Mouse (Mus musculus) mouse embryonic stem cell (cell line): Measurements from ENCODE around the gene Satb2.

ENCODE experiments used
- in situ Hi-C, 2 experiments: fragments of 300-500 bp; cut with MboI; formaldehyde crosslinking; loops; 1 replicate in 1 of 2; 3 replicates in 1 of 2; pipeline ENCODE4 v1.14.3; 2019 to 2020; ENCODE audit warnings: low sequenced_read_pairs in 2 of 2, low pct_unique_long_range_greater_than_20kb in 1 of 2, mixed read lengths in 1 of 2; ENCODE audit not compliant: unreplicated experiment in 1 of 2

Gene Satb2

GRCm38 (mm10) chr1:56953538-56953937, 24.9 kb downstream of the Satb2 start:
- in situ Hi-C loops: no loop called here

DNA sequence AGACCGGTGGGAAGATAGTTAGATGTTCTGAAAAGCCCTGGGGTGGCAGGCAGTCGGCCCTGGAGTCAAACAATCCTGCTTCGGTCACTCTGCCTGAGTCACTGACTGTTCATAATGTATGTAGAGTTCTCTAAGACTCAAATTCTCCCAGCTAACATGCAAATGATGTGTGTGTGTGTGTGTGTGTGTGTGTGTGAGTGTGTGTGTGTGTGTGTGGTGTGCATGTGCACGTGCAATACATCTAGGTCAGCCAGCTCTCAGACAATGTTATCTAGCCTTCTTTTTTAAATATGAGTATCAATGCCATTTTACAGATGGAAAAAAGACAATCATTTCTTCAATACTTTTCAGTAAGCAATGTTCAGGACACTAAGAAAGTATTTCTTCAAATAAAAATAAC, 26.5 kb downstream of the Satb2 start:
- in situ Hi-C loops: no loop called here

DNA sequence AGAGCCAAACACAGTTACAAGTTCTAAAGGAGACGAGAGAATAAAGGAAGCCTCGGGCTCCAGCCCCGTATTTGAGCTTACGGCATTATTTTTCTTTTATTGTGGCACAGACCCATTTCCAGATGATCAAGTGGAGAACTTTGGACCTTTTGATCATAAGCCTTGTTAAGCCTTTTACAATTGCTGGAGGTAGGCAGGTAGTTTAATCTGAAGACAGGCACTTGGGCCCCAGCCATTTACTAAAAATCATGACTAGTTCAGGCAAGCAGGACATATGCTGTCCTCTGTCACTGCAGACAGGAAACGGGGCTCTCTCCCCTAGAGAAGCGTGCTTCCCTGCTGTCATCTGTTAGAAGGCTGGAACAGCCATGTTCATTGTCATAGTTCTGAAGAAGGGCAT, 26.9 kb downstream of the Satb2 start:
- in situ Hi-C loops: no loop called here

DNA sequence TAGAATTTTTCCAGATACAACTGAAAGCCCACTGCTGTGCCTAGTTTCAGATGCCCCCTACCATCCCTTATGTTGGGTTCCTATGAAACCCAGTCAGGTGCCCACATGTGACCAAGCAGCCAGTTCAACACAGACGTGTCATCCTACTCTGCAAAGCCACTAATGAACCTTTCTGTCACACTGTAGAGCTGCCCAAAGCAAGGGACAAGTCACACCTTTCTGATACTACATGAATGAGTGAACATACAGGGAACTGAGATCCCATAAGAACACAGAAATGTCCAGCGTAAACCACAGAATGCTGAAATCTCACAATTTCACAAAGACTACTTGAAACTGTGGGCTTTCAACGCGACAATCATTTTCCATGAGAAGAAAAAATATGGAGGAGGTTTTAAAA, 39.0 kb downstream of the Satb2 start:
- in situ Hi-C loops: no loop called here

DNA sequence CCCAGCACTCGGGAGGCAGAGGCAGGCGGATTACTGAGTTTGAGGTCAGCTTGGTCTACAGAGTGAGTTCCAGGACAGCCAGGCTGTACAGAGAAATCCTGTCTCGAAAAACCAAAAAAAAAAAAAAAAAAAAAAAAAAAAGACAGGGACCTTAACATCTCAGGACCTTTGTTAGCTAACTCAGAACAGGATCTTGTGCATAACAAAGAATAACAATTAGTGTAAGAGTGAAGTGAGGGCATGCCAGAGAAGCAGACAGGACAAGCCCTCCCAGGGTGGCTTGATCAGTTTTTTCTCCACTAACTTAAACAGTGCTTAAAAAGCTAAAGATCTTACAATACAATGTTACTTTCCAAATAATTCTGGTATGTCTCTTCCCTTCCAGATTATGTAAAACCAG, 40.0 kb downstream of the Satb2 start:
- in situ Hi-C loops: no loop called here

- in situ Hi-C loops: no loop called here
Observed at GRCm38 (mm10) chr1:56936554-56936953, 41.9 kb downstream of the Satb2 start.

GRCm38 (mm10) chr1:56933821-56934220, 44.6 kb downstream of the Satb2 start:
- in situ Hi-C loops: no loop called here

DNA sequence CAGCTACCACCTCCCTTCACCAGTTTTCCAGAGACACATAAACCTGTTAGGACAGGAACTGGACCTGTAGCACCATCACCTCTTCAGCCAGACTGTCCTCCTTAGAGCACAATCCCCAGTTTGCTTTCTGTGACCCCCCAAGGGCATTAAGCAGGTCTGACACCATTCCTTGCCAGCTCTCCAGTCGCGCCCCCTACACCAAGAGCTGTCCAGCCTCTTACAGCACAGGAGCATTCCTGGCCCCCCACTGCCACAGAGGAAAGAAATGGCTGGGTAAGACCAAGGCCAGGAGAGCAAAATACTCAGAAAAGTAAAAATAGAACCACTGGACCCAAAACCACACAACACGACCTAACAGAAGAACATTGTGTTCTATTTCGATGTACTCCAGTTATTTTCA, 48.4 kb downstream of the Satb2 start:
- in situ Hi-C loops: no loop called here

DNA sequence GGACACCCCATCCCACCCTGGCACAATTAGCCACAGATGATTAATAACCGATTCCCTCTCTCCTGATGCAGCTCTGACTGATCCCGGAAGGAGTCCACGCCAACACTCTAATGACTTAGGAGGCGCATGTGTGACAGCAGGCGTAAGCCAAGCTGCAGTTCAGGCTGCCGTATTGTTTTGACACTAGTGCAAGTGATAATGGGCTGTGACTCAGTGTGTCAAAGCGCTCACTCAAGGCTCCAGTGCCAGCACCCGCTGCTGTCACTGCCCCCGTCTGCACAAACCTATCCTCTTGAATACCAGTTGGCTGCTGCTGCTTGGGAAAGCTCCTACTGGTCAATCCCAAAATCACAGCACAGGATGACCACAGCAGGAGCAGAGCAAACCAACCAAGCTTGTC, 49.7 kb downstream of the Satb2 start:
- in situ Hi-C loops: no loop called here

DNA sequence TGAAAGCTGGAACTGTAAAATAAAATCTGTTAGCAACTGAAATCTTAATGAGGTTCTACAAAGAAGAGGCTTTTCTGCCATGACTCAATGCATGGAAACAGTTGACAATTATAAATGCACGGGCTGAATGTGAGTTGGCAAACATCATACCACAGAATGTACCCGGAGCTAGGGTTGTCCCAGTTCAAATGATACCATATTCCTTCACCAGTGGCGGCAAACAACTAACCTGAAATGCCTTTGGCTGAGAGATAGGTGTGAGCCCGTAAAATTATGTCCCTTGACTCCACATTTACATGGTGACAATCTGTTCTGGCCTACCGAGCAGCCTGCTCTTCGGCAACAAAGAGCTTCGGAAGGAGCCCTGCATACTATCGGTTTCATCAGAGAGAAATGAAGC, 58.0 kb downstream of the Satb2 start:
- in situ Hi-C loops: no loop called here

- in situ Hi-C loops: no loop called here
Observed at GRCm38 (mm10) chr1:56914279-56914678, 64.2 kb downstream of the Satb2 start.

DNA sequence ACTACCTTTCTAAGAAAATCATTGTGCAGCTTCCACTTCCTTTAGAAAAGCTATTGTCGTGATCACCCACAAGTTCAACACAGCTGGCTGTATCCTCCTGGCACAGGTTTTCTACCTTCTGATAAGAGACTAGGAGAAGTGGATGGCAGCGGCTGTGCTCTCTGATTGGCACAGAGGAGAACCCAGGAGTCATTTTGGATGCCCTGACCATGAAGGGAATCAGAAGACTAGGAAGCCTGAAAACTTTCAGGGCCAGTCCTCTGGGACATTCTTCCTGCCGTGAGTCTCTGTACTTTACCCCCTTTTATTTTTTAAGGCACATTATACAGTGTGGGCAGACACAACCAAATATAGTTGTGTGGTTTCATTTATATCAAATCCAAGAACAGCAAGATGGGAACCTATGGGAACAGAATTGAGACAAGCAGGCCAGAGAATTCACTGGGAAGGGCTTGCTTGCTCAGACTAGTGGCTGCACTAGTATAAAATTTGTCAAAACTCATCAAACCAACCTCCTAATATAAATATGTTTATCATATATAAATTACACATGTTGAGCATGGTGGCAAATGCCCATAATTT, 77.7 kb downstream of the Satb2 start:
- in situ Hi-C loops: no loop called here

DNA sequence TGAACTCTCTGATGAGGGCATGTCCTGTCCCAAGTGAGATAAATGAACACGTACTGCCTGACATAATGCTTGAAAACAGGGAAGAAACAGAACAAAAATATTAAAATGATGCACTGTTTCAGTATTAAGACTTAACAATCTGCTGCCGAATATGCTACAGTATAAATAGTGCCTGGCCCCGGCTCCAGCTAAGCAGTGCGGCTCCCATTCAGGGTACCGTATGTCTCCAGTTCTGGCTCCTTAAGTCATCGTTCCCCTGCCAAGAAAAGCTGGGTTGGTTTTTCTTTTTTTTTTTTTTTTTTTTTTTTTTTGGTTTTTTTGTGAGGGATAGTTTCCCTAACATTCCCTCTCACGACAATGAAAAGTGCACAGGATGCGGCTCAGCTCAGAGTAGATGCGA, 78.3 kb downstream of the Satb2 start:
- in situ Hi-C loops: no loop called here

DNA sequence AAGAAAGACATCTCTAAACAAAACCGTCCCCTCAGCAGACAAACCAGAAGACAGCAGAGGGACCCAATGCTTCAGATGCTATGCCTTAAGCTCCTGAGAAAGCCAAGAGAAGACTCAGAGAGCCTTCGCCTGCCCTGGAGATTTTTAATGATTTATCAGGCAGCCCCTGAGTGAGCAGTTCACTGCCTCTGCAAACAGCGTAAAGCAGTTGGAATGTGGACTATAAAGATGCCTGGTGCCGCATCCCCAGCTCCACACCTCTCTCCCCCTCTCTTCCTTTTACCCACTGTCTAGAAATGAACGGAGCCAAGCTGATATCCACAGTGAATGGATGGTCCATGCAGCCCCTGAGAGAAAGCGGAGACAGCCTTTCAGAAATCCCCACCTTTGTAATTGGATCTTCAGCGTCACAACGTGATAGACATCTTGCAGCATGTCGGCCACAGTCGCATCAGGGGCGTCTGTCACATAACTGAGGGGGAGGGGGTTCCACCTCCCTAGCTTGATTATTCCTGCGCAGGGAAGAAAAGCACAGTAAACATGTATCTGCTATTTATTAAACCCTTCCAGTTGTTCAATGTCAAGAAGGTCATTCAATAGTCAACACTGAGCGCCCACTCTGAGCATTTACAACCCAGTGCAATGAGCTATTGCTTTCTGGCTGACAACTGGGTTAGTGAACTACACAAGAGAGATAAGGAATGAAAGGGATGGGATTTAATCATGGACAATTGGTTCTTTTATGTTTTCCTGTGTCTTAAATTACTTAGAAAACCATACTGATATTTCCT, 79.6 kb downstream of the Satb2 start:
- in situ Hi-C loops: no loop called here

DNA sequence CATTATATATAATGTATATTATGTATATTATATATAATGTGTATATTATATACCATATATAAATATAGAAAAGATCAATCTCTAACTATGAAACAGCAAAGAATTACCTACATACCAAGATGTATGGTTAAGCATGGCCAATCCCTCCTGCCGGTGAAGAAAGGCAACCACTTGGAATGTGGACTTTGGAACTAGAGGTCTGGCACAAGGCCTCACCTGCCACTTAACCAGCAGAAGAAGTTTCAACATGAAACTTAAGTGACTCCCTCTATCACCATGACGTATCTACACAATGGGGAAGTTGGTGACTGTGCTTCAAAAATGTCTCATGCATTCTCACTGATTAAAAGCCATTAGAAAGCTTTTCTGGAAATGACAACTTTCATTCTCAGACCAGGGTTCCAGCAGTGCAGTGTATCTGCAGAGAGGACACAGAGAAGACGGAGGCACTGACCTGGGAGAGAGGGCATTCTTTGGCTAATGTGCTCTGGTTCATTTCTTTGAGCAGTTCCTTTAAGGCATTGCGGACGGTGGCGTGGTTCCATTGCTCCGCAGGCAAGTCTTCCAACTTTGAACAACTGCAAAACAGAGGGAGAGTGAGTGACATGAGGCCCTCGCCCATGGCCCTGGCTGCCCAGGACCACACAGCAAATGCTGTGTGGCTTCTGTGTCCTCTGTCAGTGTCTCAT, 80.8 kb downstream of the Satb2 start:
- in situ Hi-C loops: no loop called here

DNA sequence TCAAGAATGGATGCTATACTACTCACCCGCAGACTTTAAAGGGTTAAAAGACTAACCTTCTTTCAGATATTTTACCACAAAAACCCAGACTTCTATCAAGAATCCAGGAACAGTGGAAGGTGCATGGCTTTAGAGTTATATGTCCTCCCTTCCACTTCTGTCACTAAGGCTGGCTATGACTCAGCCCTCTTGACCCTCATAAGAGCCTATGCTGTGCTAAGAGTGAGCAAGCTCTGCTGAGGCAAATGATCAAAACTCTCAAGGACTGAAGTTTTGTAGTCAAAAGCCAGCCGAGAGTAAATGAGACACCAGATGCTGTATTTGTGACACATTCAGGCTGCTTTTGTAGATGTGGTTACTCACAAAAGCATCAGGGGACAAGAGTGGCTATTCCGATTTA, 81.8 kb downstream of the Satb2 start:
- in situ Hi-C loops: no loop called here

GRCm38 (mm10) chr1:56892766-56893165, 85.7 kb downstream of the Satb2 start:
- in situ Hi-C loops: no loop called here

DNA sequence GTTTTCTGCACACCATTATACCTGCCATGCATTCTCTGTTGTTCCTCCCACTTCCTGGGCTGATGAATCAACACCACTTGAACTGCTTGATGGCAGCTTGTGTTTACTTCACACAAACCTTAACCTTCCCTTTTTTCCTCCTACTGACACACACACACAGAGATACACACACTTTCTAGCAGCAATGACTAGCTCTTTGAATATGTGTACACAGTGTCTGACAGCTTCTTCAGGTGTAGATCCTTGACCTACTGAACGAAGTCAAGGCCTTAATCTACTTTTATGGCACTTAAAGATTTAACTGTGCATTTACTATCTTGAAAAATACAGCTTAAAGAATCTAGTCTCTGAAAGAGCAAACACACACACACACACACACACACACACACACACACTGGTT, 89.5 kb downstream of the Satb2 start:
- in situ Hi-C loops: no loop called here

GRCm38 (mm10) chr1:56887524-56887923, 90.9 kb downstream of the Satb2 start:
- in situ Hi-C loops: no loop called here

GRCm38 (mm10) chr1:56871485-56871884, 107.0 kb downstream of the Satb2 start:
- in situ Hi-C loops: no loop called here
